Mouse (Mus musculus): ENCODE results near the gene Abat.
"Not testable (repeated sequence)": the region's sequence is repeated elsewhere in the genome, so short reads cannot be mapped to it uniquely, and the experiment has no call there.

The Abat gene

DNA sequence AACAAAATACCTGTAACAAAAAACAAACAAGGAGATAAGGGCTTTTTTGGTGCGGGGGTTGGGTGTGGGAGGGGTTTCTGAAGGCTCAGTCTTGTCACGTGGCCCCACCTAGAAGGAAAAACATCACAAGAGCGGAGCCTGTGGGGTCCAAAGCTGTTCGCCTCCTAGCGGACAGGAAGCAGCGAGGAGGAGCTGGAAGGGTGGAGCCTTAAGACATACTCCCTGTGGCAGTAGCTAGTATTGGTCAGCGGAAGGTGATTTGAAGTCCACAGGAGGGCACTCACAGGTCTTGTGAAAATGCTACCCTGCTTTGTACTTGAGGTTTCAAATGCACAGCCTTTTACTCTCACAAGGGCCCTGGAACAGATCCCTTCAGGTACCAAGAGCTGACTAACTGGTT is 19.7 kb downstream of the Abat start:
- in situ Hi-C loops (cut with MboI, MseI), result no loop called here

DNA sequence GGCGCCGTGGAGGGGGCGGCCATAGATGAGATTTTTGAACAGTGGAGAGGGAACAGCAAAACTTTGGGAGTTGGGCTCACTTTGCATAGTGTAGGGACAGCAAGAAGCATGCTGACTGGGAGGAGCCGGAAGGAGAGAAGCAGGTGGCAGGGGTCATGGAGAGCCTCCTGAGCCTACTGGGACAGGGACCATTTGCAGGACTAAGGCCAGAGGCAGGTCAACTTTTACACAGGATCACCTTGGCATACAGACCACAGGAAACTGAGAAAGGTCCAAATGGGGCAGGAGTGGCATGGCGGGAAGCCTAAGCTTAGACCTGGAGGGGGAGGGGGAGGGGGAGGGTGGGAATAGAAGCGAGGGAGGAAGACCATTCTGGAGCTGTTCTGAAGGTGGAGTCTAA is 20.2 kb downstream of the Abat start:
- in situ Hi-C loops (cut with MboI, MseI), result no loop called here

DNA sequence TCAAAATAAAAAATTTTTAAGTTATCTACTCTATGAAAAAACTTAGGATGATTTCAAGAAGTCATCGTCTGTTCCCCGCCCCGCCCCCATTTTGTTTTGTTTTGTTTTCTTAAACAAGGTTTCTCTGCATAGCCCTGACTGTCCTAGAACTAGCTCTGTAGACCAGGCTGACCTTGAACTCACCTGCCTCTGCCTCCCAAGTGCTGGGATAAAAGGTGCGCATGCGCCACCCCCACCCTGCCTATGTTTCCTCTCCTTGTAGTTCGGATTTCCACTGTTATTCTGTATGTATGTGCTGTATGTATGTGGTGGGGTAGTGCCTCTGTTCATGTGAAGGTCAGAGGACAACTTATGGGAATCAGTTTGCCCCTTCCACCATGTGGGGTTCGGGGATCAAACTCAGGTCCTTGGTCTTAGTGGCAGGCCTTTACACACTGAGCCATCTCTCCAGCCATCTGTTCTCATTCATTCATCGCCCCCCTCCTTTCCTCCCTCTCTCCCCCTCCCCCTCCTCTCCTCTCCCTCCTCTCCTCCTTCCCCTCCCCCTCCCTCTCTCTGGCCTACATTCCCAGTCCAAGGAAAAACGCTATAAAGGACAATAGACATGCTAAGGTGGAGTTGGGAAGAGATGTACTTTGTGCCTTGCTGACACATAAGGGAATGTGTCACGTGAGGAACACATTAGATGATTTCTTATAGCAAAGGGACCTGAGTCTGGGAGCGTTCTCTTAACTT is 21.4 kb downstream of the Abat start:
- in situ Hi-C loops (cut with MboI, MseI), result no loop called here

DNA sequence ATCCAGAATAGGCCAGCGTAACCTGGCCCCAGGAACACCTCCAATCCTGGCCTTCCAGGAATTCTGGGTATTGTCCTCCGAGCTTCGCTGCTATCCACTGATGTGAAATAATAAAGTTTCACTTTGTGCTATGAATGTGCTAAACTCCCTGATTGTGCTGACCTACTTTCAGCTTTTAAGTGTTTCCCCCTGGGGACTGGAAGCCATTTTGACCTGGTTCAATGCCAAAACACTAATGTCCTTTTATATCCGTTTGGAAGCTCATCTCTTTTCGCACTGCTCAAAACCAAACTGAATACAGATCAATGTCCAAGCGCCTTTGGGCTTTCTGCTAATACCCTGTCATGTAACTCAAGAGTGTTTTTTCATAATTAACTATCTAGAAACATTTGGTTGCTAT is 22.2 kb downstream of the Abat start:
- in situ Hi-C loops (cut with MboI, MseI), result no loop called here

DNA sequence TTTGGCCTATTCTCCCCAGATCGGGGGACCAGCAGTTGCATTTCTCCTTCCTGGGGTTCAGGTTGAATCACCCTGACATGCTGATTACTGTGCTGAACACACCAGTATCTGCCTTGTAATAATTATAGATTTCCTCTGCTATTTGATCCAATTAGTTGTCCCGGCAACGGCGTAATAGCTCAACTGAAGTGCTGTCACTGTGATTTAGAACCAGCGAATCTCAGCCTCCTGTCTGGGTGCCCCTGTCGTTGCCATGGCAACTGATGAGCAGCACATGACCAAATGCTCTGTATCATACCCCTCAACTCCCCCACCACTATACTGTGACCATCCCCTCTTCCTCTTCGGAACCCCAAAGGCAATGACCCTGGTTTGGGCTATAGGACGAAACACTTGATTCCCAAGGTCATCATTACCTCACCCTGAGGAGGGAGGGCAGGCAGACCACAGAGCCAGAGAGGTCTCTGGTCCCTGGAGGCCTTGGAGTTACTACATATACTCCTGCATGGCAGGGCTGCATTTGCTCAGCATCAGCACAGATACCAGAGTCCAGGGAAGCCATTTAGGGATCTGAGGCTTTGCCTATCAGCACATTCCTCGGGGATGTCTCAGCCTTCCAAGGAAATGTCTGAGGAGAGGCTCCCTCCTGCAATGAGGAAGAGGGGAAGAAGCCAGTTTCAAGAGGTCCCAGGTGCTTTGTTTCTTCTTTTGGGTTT is 26.1 kb downstream of the Abat start:
- in situ Hi-C loops (cut with MboI, MseI), result no loop called here

DNA sequence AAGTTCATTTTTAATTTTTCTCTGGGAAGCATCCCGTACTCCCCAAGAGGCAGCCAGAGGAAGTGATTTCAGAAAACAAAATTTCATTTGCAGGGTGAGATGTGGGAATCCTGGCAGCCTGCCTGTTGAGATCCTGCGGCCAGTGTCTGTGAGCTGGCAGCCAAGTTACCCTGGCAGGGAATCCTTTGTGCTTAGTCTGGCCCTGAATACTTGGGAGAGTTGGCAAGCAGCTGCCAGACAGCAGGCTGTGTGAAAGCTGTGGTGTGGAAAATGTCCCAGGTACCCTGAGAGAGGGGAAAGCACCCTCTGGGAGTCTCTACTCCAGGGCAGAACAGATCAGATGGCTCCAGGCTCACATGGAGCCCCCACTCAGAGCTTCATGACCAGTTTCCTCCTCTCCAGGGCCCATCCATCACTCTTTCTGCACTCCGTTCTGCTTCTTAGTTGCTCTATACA is 27.7 kb downstream of the Abat start:
- in situ Hi-C loops (cut with MboI, MseI), result no loop called here

DNA sequence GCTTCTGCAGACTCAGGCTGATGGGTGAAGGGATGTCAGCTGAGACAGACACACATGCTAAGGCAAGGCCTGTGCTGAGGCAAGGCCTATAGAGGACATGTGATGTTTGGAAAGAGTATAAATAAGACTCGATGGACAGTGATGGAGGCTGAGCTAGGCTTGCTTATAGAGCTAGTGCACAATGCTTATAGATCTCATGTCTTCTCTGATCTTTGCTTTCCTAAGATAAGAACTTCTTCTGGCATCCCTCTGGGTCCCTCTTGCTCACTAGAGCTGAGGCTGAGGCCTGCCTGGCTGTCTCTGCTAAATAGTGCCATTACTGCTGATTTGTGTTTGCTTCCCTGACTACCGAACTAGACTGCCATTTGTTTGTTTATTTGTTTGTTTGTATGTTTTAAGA is 34.6 kb downstream of the Abat start:
- in situ Hi-C loops (cut with MboI, MseI), result no loop called here

DNA sequence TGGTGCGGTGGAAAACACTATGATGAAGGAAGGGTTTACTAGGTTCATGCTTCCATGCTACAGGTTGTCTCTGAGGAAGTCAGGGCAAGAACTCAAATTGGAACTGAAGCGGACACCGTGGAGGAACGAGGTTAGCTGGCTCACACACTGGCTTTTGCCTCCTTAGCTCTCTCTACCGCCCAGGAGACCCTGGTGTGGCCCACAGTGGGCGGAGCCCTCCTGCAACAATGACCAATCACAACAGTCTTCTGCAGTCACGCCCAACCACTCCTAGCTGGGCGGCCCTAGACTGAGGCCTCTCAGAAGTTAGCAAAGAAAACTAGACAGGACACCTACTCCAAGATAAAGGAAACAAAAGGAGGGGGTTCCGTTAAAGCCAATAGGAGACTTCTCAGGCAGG is 36.3 kb downstream of the Abat start:
- in situ Hi-C loops (cut with MboI, MseI), result no loop called here

DNA sequence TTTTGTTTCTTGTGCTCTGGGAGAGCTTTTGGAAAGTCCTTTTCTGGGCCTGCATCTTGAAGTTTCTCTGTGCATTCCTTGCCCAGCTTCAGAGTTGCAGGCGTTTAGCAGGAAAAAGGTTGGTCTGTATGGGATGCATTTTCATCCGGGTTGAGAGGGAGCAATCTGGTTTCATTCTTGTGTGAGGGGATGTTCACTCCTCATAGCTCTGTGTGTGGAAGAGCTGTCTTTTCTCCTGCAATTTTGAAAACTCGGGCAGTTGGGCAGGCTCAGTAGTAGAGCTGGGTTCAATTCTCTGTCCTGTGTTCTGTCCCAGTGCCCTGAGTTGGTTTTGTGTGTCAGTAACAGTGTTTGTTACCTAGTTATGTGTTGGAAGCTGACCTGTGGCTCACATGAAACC is 41.1 kb downstream of the Abat start:
- in situ Hi-C loops (cut with MboI, MseI), result no loop called here

DNA sequence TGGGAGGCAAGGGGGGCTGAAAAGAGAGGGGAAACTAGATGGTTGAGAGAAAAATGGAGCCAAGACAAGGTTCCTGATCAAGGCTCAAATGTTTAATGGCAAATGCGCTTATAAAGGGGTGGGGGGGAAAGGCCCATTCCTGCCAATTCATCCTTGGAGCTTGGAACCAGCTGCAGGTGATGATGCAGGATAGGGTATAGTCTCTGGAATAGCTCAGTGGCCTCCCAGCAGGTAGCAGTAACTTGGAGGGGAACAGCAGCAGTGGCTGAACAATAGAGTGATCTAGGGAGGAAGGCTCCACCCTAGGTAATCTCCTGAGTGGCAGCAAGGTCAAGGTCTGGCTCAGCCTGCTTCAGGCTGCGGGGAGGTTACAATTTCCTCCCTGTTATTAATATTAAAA is 41.5 kb downstream of the Abat start:
- in situ Hi-C loops (cut with MboI, MseI), result not testable (repeated sequence)

DNA sequence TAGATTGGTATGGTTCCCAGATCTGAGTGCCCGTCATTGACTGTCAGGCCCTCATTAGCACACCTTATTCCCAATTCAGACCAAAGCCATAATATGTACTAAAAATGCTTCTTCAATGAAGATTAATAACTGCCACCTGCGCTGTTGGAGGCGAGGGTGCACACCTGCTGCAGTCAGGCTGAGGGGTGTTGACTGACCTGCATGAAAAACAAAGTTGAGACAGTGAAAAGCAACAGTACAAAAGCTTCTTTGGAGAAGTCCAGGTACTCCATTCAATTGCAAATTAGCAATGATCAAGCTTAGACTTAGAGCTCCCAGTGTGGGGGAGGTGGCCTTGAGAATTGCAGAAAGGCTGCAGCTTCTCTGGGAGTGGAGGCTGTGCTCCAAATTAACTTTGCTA is 42.1 kb downstream of the Abat start:
- in situ Hi-C loops (cut with MboI, MseI), result not testable (repeated sequence)

DNA sequence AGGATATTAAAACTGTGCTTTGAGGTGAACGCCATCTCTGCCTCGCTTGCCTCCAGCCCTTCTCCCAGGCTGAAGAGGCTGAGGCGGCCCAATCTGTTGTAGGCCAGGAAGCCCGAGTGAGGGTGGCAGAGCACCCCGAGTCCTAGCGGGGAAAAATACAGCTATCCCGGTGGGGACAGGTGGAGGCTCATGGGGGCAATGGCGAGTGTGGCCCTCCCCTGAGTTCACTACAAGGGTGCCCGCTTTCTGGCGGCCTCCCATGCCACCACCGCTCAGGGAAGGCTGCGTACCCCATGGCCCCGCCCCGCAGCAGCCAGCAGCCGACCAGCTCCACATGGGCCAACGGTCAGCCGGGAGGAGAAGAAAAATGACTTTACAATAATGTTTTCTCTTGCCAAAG is 46.9 kb downstream of the Abat start:
- in situ Hi-C loops (cut with MboI, MseI), result no loop called here

DNA sequence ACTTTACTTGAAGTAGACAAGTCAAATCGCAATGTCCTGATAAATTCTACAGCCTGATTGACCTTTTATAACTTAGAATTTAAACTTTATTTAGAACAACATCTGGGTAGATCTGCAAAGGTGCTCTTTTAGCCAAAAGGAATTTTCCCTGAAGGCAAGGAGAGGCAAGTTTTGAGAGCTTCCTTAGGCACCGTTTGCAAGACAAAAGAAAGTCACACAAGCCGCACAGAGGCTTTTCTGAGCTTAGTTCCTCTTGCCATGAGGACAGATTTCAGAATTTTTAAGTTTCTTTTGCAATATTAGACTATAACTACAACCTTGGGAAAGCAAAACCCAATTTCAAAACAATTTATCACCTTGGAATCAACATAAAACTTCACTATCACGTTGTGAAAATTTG is 47.9 kb downstream of the Abat start:
- in situ Hi-C loops (cut with MboI, MseI), result not testable (repeated sequence)

DNA sequence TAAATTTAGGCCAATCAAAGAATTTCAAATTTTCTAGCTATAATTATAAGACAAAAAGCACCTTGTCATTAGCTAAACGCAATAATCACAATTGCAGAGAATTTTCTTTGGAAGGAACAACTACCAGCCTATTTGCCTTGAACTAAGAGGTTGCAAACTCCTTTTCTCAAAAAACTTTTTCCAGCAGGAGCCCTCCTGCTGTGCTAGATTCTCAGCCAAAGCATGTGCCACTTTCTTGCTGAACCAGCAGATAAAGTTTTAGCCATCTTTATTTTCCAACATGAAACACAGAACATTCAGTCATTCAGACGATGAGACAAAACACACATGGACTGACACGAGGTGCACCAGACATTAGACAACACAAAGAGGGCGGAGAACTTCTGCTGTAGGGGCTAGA is 48.6 kb downstream of the Abat start:
- in situ Hi-C loops (cut with MboI, MseI), result not testable (repeated sequence)

DNA sequence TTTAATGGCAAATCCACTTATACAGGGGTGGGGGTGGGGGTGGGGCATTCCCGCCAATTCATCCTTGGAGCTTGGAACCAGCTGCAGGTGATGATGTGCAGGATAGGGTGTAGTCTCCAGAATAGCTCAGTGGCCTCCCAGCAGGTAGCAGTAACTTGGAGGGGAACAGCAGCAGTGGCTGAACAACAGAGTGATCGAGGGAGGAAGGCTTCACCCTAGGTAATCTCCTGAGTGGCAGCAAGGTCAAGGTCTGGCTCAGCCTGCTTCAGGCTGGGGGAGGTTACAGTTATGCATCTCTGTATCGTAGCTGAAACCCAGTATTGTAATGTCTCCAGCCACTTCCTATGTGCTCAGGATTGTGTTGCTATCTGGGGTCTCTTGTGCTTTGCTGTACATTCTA is 49.6 kb downstream of the Abat start:
- in situ Hi-C loops (cut with MboI, MseI), result not testable (repeated sequence)

DNA sequence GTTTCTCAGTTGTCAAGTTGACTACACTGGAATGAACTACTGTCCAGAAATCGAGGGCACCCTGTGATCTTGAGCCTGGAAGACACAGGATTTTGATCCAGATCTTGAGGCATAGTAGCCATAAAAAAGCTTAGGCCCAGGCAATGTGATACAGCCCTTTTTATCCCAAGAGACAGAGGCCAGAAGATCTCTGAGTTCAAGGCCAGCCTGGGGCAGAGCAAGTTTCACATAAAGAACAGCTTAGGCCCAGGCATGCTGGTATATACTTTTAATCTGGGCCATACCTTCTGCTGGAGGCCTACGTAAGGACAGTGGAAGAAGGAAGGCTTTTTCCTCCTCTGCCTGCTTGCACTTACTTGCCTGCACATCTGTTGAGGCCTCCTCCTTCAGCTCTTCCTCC is 51.6 kb downstream of the Abat start:
- in situ Hi-C loops (cut with MboI, MseI), result no loop called here

DNA sequence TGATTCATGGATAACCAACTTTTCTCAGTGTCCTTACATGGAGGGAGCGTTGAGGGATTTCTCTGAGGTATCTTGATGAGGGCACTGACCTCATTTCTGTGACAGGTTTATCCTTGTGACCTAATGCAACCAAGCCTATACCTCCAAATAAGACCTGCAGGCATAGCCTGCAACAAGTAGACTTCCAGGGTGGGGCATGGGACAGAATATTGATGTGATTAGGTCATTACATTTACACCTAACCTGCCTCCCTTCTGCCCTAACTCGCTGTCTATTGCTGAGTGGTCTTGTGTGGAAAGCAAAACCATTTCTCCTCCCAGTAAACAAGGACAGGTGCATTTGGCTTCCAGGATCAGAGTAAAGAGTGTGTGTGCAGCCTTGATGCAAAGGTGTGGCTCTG is 52.3 kb downstream of the Abat start:
- in situ Hi-C loops (cut with MboI, MseI), result no loop called here

DNA sequence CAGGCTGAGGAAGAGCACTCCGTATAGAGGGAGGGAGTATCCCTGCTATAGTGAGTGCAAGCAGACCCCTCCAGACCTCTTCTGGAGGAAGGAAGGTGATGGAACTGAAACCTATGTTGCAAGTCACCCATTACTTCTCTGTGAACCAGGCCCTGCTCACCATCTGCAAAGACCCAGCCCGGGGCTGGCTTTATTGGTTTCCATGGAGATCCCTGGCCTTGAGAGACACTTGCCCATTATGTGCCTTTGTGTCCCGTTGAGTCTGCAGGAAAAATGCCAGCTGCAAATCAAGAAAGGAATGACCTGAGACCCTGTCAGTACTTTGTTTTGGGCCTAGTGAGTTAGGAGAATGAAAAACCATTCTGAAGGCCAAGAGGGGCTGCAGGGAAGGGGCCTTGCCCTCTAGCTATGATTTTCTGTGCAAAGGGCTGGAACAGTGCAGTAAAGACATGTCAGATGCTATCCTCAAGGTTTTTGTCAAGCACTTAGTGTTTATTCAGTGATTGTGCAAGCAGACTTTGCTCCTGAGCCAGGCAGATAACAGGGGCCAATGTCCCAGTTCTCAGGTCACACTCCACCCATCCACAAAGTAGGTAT is 53.0 kb downstream of the Abat start:
- in situ Hi-C loops (cut with MboI, MseI), result no loop called here

DNA sequence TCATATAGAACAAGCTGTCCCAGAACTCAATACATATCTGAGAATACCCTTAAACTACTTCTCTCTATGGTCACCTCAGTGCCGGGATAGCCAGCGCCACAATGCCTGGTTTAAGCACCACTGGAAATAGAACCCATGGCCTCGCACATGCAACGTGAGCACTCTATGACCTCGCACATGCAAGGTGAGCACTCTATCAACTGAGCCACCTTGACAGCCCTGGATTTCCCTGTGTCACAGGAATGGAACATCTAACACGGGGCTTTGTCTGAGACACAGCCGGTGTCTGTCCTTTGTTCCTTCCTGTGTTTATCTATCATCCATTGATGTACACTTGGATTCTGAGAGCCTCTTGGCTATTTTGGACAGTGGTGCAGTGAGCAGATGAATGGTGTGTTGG is 55.7 kb downstream of the Abat start:
- in situ Hi-C loops (cut with MboI, MseI), result no loop called here

DNA sequence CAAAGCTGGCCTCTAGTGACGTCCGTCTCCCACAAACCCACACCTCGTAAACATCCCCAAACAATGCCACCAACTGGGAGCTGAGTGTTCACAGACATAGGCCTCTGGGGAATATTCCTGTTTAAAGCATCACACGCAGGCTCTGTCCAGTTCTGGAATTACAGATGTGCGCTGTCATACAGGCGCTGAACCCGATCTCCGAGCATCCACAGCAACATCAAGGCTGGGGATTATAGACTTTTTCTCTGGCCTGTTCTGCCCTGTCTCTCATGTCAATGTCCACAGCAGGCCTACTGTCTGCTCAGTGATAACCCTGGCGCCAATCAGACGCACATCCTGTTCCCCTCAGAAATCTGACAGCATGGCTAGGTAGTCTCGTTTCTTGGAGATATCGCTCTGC is 57.1 kb downstream of the Abat start:
- in situ Hi-C loops (cut with MboI, MseI), result no loop called here

DNA sequence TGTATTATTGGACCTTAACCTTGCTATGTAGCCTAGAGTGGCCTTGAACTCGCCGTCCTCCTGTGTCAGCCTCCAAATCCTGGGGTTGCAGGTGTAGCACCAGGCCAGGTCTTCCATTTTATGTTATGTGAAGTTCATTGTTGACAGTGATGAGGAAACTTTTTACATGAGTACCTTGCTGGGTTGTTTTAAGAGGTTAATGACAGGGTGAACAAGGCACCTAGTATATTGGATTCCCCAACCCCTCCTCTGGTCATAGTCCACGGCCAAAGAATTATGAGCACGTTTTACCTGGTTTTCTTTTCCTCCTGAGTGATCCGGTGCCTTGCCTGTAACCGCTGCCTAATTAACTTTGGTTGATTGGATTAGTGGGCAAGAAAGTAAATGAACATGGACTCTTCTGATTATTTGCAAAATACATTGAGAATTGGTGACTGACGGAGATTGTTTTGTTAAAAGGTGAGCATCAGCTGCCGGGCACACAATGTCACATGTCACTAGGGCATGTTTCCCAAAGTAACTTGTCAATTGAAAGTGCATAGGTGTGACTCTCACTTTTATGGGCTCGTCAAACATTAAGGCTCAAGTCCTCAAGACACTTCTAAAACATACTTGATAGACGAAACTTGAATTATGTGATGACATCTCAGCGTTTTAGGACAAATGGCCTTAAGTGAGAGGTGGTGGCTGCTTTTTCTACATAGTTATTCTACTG is 57.8 kb downstream of the Abat start:
- in situ Hi-C loops (cut with MboI, MseI), result no loop called here

DNA sequence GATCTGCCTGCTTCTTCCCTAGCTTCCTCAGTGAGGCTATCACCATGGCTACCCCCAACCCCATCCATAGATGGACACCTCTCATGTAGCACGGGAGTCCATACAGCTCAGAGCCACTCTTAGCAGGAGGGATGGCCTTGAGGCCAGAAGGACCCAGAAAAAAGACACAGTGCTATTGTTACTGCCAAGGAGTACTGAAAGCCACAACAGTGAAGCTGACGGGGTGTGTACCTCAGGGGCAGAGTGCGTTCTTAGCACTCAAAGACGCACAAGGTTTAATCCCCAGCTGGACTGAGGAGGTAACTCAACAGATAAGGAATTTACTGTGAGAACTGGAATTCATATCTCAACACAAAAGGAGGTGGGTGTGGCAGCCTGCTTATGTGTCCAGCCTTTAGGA is 59.8 kb downstream of the Abat start:
- in situ Hi-C loops (cut with MboI, MseI), result no loop called here

Data from T-helper 2 cell (primary cell).